Mouse (Mus musculus) myocyte (in vitro differentiated cells): Measurements from ENCODE around the gene Strada.

Experiments used
- E2F4 ChIP-seq: IDR thresholded peaks from one replicate; pipeline ENCODE4 v1.6.1; 2011; ENCODE audit warnings: mild to moderate bottlenecking, control low read depth, moderate library complexity; ENCODE audit not compliant: insufficient read depth
- MAX ChIP-seq: IDR thresholded peaks from one replicate; pipeline ENCODE4 v1.6.1; 2011; ENCODE audit warnings: low read depth, mild to moderate bottlenecking, control low read depth
- MYOD1 ChIP-seq, 3 experiments: IDR thresholded peaks; one replicate each; pipeline ENCODE4 v1.6.1; 2011; ENCODE audit warnings: control low read depth in 2 of 3, low read depth in 2 of 3, mild to moderate bottlenecking in 2 of 3, moderate library complexity in 1 of 3; ENCODE audit not compliant: insufficient read length in 2 of 3, control insufficient read depth in 1 of 3
- POLR2A ChIP-seq: IDR thresholded peaks from one replicate; pipeline ENCODE4 v1.6.1; 2011; ENCODE audit warnings: low read depth, mild to moderate bottlenecking, control low read depth, moderate library complexity; ENCODE audit not compliant: insufficient read length
- TCF3 ChIP-seq: IDR thresholded peaks from one replicate; pipeline ENCODE4 v1.6.1; 2011; ENCODE audit warnings: low read depth, control low read depth; ENCODE audit not compliant: insufficient read length

DNA sequence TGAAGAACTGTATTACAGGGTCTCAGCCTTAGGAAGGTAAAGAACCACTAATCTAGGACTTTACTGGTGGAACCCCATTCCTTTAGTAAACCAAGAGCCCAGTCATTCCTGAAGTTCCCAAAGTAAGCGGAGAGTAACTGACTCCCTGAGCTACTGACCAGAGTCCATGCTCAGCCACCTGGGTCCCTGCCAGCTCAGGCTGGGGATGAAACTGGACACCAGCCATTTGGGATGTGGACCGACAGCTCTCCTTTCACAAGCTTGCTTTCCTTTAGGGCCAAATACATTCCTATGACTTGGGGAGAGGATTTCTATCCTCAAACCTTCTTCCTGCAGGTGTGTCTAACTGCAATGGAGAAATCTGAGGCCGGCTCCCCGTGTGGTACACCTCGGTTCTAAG, 27.6 kb downstream of the Strada start:
- TF ChIP-seq TCF3, result no peak
- no peak for TF ChIP-seq POLR2A
- no peak for TF ChIP-seq MYOD1 (IDR thresholded peaks at IDR 0.05; ENCODE audit: control insufficient read depth in 1 of 3, insufficient read length in 2 of 3, low read depth in 2 of 3)
- no peak for TF ChIP-seq E2F4
- TF ChIP-seq MAX, result no peak
